Mouse (Mus musculus): ENCODE results near the gene Ugt1a8.

- TF ChIP-seq GATA1 (IDR thresholded peaks at IDR 0.05; ENCODE audit: low read length) (no peak), TAL1 (IDR thresholded peaks at IDR 0.05; ENCODE audit: low read length) (no peak)
Observed at GRCm38 (mm10) chr1:88165711-88166110, 78.1 kb downstream of the Ugt1a8 start, which contains the start of gene Ugt1a5.
